Mouse (Mus musculus) gastrocnemius, postnatal 10 days (tissue): ENCODE measurements at regions not wholly inside any gene's neighbourhood (a gene's known extent, or its start where the extent isn't known, plus 50 kb on each side); places are given as distances from the start of the nearest gene placed in this dataset.
"Not testable (repeated sequence)": the region's sequence is repeated elsewhere in the genome, so short reads cannot be mapped to it uniquely, and the experiment has no call there.

Experiments
- DNase-seq: peaks from one replicate; pipeline ENCODE4 v3.0.0; 2021; ENCODE audit warnings: mixed read lengths

DNA sequence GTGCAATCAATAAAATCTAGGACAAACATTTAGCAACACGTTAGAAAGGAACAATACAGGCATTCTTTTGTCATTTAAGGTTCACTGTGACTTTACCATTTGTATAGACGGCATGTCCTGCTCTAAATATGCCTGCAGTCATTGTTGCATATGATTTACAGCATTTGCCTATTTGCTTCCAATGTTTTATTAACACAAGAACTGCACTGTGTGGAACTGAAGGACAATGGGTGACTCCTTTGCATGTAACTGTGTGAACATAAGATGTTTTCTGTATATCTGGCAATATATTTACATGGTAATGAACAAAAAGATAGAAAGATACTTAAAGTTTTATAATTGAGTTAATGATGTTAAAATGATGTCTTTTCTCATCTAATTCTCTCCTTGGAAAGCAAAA is 57.1 kb downstream of the Pou4f1 start:
- no peak for DNase-seq

DNA sequence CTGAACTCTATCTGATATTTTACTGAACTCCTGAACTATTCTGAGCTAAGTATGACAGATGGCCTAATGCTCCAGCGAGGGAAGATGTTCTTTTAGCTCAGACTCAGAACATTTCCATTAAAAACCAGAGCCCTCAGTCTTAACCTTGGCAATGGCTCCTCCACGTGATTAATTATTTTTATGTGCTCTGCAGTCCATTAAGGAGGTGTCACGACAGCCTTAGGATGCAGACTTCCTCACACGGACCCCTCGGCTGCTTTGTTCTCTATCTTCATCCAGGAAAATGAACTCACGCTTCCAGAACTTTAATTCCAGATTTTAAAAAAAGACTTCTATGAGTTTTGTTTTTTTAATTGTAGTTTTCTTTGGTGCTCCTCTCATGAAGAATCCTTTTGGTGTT is 57.5 kb downstream of the Pou4f1 start:
- DNase-seq, result no peak

DNA sequence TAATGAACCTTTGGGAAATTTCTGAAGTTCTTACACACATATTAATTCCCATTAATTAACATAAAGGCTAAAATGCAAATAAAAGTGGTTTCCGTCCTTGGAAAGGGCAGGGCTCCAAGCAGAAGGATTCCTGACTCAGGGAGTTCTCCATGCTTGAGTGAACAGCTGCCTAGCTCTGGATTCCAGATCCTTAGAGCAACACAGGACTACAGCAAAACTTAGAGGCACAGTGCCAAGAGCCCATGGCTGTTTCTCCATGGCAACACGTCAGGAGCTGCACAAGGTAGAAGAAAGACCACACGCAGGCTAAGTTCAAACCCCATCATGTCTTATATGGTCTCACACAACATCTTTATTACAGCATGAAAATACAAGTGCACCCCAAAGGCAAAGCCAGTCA is 61.7 kb downstream of the Pou4f1 start:
- DNase-seq, result no peak

- no peak for DNase-seq
These were observed 78.3 kb downstream of the Pou4f1 start for GRCm38 (mm10) chr14:104389297-104390071.

DNA sequence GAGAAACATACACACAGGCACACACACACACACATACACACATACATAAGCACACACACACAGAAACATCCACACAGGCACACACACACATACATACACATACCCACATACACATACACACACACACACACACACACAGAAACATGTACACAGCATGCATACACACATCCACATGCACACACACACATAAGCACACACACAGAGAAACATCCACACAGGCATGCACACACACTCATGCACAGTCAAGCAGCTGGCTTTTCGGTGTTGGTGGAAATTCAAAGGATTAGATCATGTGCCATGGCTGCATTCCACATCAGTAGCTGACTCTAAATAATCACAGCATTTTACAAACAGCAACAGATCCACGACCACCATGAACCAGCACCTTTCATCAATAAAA is 78.9 kb downstream of the Pou4f1 start:
- DNase-seq, result no peak

- DNase-seq, result no peak
These were observed 86.8 kb downstream of the Pou4f1 start for GRCm38 (mm10) chr14:104380986-104381385.

DNA sequence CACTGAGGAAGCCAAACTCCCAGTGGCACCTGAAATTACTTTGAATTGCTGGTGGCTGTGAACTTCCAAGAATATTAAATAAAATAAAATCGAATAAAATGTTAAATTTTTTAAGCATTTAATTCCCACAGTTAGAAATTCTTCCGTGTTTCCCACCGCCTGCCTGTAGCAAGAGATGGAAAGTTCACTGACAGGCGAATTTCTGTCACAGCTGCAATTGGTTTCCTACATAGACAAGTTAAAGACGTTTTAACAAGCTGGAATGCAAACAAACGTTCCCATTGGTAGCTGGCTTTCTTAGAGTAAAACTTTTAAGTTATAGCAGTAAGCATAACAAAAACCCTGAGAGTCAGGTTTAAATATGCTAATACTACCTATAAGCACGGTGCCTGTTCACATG is 95.0 kb downstream of the Pou4f1 start:
- no peak for DNase-seq

DNA sequence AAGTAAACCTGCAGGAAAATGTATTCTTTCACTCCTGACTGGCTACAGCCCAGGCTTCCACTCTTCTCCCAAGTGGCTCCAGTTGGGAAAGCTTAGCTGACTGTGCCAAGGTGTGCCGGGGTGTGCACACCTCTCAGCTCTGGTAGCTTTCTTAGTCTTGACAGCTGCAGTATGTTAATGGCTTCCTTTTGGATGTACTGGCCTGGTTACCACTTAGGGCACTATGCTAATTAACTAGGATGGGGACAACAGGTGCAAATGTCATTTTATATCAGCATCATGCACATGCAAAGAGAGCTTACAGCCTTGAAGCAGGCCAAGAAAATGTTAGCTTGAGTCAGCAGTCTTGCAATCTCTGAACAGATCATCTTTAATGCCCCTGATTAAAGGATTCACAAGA is 111.2 kb downstream of the Pou4f1 start:
- DNase-seq, result no peak

GRCm38 (mm10) chr14:104336783-104337182 is 131.0 kb downstream of the Pou4f1 start:
- not testable (repeated sequence) for DNase-seq

GRCm38 (mm10) chr14:104326089-104326488 is 141.7 kb downstream of the Pou4f1 start:
- no peak for DNase-seq

DNA sequence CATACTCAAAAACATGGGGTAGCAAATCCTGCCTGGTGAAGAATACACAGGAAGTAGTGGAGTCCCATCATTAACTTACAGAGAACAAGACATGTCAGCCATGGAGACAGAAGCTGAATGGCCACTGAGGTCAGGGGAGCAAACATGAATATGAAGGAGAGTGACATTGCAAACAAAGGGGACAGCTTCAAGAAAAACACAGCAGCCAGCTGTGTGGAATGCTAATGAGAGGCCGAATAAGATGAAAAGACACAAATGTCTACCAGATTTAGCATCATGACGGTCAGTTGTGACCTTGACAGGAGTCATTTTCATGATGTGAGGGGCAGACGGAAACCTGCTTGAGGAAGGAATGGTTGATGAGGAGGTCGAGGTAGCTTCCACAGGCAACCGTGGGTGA is 167.7 kb downstream of the Pou4f1 start:
- no peak for DNase-seq

DNA sequence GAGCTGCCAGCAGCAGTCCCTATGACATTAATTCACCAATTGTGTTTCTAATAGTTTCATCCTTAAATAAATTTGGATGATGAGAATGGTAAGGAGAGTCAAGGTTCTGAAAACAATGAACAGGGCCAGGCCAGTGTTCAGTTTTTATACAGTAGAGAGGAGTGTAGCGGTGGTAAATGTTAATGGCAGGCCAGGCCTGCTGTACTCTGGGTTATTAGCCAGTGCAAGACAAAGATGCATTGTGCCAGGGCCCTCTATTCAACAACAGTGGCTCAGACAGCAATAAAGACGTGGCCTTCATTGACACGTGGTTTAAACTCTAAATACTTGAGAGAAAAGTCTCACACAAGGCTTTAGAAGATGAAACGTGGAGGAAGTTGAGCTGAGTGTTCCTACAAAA is 169.5 kb downstream of the Pou4f1 start:
- DNase-seq, result no peak

DNA sequence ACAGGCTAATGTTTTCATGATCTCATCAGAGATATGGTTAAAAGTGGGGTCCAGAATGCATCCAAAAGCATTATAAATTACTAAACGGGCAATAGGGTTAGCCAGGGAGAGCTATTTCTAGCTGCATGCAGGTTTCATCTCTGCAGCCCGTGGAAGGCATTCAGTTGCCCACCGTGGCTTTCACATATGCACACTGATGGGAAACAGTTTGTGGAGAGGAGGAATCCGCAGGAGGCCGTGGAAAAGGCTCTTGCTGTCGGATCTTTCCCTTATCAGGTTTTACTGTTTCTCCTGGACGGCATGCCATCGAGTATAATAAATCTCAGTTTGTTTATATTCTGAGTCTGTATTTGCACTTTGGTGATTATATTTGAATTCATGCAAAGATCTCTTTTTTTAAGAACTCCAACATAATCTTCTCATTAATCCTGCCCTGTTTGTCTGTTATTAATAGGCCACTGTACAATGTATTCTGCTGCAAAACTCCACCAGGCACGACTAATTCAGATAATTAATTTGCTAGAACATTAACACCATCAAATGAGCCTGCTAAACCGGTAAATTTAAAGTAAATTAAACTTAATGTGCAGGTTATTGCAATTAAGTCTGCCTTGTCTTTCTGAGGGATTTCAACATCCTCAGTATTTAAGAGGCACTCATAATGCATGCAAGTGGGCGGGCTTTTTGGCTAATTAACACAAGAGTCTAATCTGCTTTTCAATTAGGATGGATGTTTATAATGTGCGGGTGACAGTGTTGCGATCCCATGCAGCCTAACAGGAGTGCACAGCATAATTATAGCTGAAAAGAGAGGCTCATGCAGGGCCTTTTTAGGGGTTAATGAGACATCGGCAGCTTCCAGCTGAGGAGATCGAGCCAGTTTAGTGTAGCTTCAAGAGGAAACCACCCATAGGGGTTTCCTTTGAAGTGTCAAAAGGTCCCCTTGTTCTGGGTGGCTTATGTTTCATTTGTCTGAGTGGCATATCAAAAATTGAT is 170.2 kb downstream of the Pou4f1 start:
- DNase-seq, result no peak

DNA sequence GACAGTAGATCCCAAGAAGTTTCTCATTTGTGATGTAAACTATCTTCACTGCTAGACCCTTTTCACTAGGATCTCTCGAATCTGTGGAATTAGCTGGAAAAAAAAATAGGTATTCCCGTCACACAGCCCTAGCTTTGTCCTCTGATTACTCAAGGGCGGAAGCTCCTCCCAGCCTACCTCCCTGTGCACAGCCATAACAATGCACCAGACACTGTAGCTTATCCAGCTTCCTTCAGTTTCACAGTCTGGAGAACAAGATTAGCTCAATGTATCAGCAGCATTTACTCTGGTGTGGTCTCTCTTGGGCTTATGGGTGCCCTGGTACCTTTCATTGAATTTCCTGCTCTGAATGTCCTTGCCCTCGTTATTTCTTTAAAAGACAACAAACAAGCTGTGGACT is 174.0 kb downstream of the Pou4f1 start:
- no peak for DNase-seq

- no peak for DNase-seq
These were observed 174.7 kb downstream of the Pou4f1 start for GRCm38 (mm10) chr14:104293147-104293546.

DNA sequence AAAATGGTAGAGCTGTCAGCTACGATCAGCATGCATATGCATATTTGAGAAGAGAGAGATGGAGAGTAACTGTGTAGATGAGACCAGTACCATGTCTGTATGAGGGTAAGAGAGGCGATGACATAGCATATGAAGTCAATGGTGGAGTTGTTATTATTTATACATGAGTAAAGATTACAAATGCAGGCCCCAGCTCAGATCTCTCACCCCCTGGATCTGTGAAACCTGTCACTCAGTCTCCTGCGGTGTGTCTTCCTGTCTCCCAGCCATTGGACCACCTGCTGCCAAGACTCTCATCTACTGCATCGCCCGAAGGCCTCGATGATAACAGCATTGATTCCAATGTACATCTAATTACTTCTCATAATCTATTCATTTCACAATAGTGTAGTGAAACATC is 187.4 kb downstream of the Pou4f1 start:
- DNase-seq, result no peak

- DNase-seq, result no peak
These were observed 187.9 kb downstream of the Pou4f1 start for GRCm38 (mm10) chr14:104279890-104280289.

DNA sequence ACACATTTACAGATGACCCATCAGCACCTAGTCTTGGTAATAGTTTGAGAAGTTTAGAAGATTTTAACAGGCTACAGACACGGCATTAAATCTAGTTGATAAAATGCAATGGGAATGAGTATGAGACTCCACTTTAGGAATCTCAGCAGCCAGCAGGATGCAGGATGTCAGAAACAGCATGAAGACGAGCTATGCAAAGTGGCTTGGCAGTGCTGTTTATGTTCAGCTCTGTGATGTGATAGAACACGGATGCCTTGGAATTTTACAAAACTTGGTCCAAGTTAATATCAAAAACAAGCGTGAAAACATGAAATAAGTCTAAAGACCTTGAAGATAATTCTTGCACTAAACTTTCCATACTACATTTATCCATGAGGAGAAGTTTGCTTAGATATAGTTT is 193.0 kb downstream of the Pou4f1 start:
- no peak for DNase-seq

GRCm38 (mm10) chr14:104264919-104265764 is 202.7 kb downstream of the Pou4f1 start:
- no peak for DNase-seq

DNA sequence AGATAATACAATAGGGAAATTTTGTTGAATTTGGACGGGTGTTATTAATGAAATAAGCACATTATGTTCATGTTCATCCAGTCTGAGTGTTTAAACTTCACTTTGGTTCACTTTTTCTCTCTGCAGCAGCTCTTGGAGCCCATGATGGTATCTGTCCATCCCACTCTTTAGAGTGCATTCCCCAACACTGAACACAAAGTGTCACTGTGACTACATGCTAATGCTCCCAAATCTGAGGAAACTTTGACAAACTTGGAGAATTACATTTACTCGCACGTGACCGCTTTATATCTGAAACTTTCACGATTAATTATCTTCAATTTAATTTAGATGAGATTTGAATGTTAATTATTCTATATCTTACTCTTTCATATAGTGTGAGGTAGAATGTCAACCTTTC is 250.8 kb downstream of the Pou4f1 start:
- no peak for DNase-seq

DNA sequence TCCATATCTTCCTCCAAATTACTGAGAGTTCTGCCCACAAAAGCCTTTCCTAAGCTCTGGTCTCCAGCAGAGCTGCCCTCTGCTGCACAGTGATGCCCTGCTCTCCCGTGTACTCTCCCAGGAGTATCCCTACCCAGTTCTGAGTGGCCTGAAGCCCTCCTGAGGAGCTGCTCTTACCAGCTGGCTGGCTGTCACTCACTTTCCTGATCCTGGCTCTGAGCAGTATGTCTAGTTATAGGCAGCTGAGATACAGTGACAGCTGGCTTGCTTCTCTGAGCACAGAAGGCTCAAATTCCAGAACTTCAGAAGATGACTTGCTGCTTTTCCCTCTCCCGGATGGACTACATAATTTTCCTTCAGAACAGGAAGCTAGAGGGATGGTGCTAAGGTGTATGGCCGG is 257.1 kb downstream of the Pou4f1 start:
- no peak for DNase-seq

- no peak for DNase-seq
These were observed 258.9 kb downstream of the Pou4f1 start for GRCm38 (mm10) chr14:104208855-104209254.
